Mouse (Mus musculus): ENCODE measurements around the gene Tec.

GRCm38 (mm10) chr5:72802851-72803250 lies 65.4 kb downstream of the Tec start:
- no peak for TF ChIP-seq CTCF (IDR thresholded peaks at IDR 0.05; ENCODE audit: low read depth, low read length)
- no peak for TF ChIP-seq EP300 (IDR thresholded peaks at IDR 0.05; ENCODE audit: insufficient read depth, low read depth, low read length)
- TF ChIP-seq POLR2A (IDR thresholded peaks at IDR 0.05; ENCODE audit: insufficient read depth, low read length) = no peak

Measured in ES-Bruce4 (cell line).